Mouse (Mus musculus): Measurements from ENCODE around the gene Armc12. TPM values are rescaled to one million over a fixed set of nuclear protein-coding genes. Genes with fewer than 3 reads are reported as not detected.

The Armc12 gene
- polyA plus RNA-seq, 2 experiments from 2014 or later: not detected

Other genes starting within 250 kb of the Armc12 start
- gene Fance, start 217.3 kb upstream of the Armc12 start, polyA plus RNA-seq (2017; shearing (Covaris generic)): 1 to 10 TPM; 3.7 to 7.7 TPM
- gene Rpl10a, start 202.3 kb upstream of the Armc12 start, polyA plus RNA-seq (2017; shearing (Covaris generic)): 100 to 1,000 TPM; 798 to 811 TPM
- gene Tead3, start 180.0 kb upstream of the Armc12 start, polyA plus RNA-seq (2017; shearing (Covaris generic)): not detected
- under 1 TPM in 1 of 2 experiments, not detected in 1; 0.34 TPM for gene Tulp1, start 165.6 kb upstream of the Armc12 start, polyA plus RNA-seq (2017; shearing (Covaris generic))
- gene Fkbp5, start 13.3 kb upstream of the Armc12 start, polyA plus RNA-seq (2017; shearing (Covaris generic)): 10 to 100 TPM; 17.4 to 17.8 TPM
- not detected for gene Clpsl2, start 18.6 kb downstream of the Armc12 start, polyA plus RNA-seq (2017; shearing (Covaris generic))
- not detected for gene Clps, start 30.0 kb downstream of the Armc12 start, polyA plus RNA-seq (2017; shearing (Covaris generic))
- 1 to 10 TPM; 1.1 to 1.3 TPM for gene Lhfpl5, start 44.8 kb downstream of the Armc12 start, polyA plus RNA-seq (2017; shearing (Covaris generic))
- 100 to 1,000 TPM; 204 to 234 TPM for gene Srpk1, start 91.9 kb downstream of the Armc12 start, polyA plus RNA-seq (2017; shearing (Covaris generic))
- gene Slc26a8, start 159.4 kb downstream of the Armc12 start, polyA plus RNA-seq (2017; shearing (Covaris generic)): under 1 TPM in 1 of 2 experiments, not detected in 1; 0.32 TPM
- 10 to 100 TPM; 17.8 to 20.7 TPM for gene Mapk14, start 160.5 kb downstream of the Armc12 start, polyA plus RNA-seq (2017; shearing (Covaris generic))
- gene AC170998.1, start 195.3 kb downstream of the Armc12 start, polyA plus RNA-seq (2017; shearing (Covaris generic)): 10 to 100 TPM; 10.1 TPM
- gene Mapk13, start 238.5 kb downstream of the Armc12 start, polyA plus RNA-seq (2017; shearing (Covaris generic)): not detected